Mouse (Mus musculus) testis, adult 2 months (tissue): ENCODE measurements around the gene Ret.

ENCODE experiments used
- CTCF ChIP-seq: fragments of 200-500 bp; IDR thresholded peaks from 2 replicates; pipeline ENCODE4 v1.5.1; 2012; ENCODE audit warnings: low read depth, mild to moderate bottlenecking, inconsistent platforms, low read length, moderate library complexity; ENCODE audit not compliant: control insufficient read depth, insufficient read depth, insufficient replicate concordance
- POLR2A ChIP-seq: fragments of 200-500 bp; IDR thresholded peaks from 2 replicates; pipeline ENCODE4 v1.6.1; 2012; ENCODE audit warnings: low read depth, mild to moderate bottlenecking, inconsistent platforms, low read length, moderate library complexity; ENCODE audit not compliant: control insufficient read depth

DNA sequence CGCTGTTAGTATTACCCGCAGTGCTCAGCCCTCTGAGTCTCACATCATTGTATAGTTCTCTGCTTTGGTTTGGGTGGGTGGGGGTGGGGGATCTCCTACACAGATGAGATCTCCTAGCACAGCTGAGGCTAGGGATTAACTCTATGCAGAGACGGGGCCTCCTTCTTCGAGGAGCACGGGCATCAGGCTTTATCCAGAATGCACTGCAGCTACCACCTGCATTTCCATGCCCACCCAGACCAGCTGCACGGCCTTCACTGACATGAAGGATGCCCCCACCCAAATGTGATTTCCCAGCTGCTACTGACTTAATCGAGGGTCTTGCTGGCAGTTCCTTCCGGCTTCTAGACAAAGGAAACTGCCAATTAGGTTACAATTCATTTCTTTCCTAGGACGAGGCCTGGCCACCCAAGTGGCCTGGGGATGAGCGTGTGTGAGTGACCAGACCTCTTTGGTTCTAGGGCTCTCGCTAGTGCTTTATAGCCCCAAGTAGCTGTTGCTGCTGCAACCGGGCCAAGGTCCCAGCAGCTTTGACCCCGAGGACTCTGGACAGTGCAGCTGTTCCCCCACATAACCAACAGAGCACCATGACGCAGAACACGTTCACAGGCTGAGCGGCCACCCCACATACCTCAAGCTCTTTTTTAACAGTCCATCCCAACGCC is 10.8 kb downstream of the Ret start:
- no peak for TF ChIP-seq CTCF
- no peak for TF ChIP-seq POLR2A
